Mouse (Mus musculus) lung, postnatal 36 days (tissue): ENCODE measurements around the gene Cacna2d2.
A peak's percentile ranks its signal among the peaks of the same experiment; 100 is the strongest.

Experiments
- DNase-seq: peaks from one replicate; pipeline ENCODE4 v3.0.0; 2022; ENCODE audit warnings: mixed read lengths

Cacna2d2 gene

DNA sequence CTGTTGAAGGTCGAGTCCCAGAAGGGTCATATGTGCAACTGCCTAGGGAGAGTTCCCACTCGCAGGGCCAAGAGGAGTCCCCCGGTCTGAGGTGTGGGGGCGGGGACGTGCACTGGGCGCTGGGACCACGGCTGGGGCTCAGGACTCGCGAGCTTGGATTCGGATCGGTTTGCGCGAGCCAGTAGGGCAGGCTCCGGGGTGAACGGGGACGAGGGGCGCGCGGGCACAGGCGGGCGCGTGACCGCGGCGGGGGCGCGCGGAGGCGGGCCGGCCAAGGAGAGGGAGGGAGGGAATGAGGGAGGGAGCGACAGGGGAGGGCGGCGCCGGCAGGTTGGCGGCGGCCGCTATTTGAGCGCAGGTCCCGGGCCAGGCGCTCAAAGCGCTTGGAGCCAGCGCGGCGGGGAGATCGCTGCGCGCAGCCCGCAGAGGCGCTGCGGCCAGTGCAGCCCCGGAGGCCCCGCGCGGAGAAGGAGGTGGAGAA, at the start of gene Cacna2d2:
TSS of gene Cacna2d2 (plus strand) at position 122 of the 481 bp plus-strand sequence.
- peak; percentile 6 for DNase-seq

DNA sequence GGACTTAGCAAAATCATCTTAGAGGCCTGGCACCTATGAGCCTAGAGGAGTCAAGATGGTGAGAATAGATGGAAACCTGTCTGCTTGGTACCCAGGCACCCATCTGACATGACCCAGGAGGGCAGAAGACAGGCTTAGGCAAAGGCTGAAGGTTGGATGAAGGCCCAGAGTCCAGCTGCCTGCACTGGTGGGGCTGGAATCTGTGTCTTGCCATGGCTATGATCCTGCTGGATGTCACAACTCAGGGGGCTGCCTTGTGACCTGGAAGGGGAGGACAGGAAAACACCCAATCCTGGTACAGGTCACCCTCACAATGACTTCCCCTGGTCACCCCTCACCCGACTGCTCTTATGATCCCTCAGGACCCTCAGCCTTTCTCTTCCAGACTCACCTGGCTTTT, 44.6 kb upstream of the Cacna2d2 start:
- no peak for DNase-seq

DNA sequence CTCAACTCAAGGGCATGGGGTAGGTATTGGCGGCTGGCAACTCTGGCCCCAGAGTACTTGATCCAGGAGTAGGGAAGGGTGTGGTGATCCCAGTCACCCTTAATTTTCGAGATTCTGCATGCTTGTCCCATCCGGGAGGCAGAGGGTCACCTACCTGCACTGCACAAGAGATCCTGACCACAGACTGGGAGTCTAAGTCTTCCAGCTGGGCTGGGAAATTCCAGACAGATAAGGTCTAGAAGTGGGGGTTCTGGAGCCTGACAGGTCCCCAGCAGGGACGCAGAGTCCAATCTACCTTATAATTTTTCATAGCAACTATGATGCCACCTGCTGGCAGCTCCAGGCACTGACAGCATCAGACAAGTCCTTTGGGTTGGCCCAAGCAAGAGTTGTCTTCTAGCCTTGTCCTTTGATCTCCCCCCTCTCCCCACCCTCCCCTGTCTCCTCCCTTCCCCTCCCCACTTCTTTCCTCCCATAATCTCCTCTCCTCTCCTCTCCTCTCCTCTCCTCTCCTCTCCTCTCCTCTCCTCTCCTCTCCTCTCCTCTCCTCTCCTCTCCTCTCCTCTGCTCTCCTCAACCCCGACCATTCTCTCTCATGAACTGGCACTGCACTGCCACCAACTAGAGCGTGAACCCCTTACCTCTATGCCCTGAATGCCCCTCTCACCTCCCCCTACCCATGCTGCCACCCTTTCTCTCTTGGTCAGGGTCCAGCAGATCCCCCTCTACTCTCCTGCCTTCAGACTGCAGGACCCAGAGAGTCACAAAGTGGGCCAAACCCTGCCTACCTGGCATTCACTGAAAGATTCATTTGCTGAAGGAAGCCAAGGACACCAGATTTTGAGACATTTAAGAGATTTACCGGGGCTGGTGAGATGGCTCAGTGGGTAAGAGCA, 43.3 kb upstream of the Cacna2d2 start:
- DNase-seq = peak; percentile 85

- DNase-seq = peak; percentile 82
These were observed 41.8 kb upstream of the Cacna2d2 start for GRCm38 (mm10) chr9:107357651-107358050.

GRCm38 (mm10) chr9:107360989-107361388, 38.4 kb upstream of the Cacna2d2 start:
- DNase-seq = no peak

DNA sequence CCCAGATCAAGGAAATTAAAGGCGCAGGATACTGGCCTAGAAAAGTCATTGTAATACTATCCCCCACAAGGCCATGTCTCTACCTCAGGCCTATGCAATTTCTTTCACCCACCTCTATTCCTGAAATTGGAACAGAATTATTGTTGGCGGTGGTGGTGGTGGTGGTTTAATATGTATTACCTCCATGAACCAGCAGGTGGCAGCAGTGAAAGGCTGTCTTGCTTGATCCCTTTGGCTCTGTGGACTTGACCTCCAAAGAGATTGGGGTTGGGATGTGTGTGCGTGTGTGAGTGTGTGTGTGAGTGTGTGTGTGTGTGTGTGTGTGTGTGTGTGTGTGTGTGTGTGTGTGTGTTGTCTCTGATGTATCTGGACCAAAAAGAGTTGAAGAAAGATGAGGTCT, 32.8 kb upstream of the Cacna2d2 start:
- DNase-seq = peak; percentile 75

DNA sequence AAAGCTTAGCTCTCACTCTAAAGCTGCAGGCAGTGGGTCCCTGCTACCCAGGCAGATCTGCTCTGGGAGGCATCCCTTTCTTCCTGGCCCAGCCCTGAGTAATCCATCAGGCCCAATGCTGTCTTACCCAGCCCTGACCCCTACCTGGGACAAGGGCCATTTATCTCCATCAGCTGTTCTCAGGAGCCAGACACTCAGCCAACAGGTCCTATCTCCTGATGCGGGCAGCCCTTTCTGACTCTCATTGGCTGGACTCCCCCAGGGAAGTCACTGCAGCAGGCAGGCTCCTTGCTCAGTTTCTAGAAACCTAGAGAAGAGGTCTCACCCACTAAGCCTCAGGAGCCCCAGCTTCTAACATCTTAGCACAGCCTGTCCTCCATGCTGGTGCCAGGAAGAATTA, 31.1 kb upstream of the Cacna2d2 start:
- DNase-seq = no peak

- no peak for DNase-seq
These were observed 29.9 kb upstream of the Cacna2d2 start for GRCm38 (mm10) chr9:107369270-107370105.

GRCm38 (mm10) chr9:107370106-107370463, 29.3 kb upstream of the Cacna2d2 start:
- no peak for DNase-seq

DNA sequence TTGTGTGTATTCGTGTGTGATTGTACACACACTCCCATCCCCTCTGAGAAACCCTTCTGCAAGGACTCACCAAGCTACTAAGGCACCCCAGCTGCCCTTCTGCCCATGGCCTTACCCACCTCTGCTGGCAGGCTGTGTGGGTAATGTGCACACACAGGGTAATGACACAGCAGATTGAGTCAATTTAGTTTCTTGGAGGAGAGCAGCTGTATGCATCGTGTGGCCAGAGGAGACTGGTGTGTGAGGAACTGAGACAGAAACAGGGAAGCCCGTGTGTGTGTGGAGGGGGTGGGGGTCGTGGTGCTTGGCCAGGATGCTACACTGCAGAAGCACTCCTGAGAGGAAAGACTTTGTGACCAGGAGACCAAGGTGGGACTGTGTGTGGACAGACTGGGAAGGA, 27.0 kb upstream of the Cacna2d2 start:
- DNase-seq = no peak

DNA sequence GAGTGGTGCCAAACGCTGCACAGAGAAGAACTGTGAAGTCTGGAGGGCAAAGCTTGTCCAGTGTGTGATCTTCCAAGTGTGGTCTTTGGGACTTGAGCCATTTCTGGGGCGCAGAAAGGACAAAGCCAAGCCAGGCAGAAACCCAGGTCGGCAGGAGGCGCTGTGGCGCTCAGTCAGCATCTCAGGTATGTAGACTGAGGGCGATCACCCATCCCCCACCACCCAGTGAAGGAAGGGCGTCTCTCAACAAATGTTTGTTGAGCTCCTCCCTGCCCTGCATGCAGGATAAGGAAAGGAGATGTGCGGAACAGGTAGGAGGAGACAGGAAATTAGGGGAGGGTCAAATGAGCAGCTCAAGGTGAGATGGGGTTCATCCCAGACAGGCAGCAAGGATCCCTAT, 24.8 kb upstream of the Cacna2d2 start:
- peak; percentile 25 for DNase-seq

- DNase-seq = no peak
These were observed 24.0 kb upstream of the Cacna2d2 start for GRCm38 (mm10) chr9:107375451-107375850.

- DNase-seq = no peak
These were observed 21.4 kb upstream of the Cacna2d2 start for GRCm38 (mm10) chr9:107377961-107378512.

- DNase-seq = peak; percentile 10
These were observed 17.7 kb upstream of the Cacna2d2 start for GRCm38 (mm10) chr9:107381723-107382122.

DNA sequence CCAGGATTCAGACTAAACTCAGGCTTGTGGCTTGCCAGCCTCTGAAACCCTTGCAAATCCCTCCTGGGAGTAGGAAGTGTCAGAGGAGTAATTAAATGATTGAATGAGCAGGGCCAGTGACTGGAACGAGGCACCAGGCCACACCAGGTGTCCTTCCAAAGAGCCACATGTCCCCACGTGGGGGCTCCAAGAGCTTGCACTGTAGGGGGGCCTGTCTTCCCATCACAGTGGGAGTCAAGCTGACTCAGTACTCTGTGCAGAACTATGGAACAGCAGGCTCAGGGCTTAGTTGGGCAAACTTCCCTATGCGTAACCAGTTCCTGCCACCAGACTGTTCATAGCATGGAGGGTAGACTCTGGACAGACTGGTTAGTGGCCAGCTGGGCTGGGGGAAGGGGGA, 15.0 kb upstream of the Cacna2d2 start:
- no peak for DNase-seq

DNA sequence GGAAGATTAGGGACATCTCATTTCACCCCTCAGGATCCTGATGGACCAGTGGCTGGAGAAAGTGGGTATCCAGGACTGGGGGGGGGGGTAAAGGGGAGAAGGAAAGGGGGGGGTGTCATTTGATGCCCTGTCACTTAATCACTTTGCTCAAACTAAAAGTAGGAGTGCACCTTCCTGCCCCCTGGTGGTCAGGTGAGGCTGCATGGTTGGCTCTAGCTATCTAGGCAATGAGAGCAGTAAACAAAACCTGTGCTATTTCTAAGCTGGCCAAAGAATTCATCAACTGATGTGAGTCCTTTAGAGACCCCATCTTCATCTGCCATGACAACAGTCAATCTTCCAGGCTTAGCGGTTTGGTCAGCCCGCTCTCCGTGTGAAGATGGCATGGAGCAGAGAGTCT, 12.7 kb upstream of the Cacna2d2 start:
- DNase-seq = peak; percentile 67

- DNase-seq = no peak
These were observed 11.7 kb upstream of the Cacna2d2 start for GRCm38 (mm10) chr9:107387708-107388107.

- no peak for DNase-seq
These were observed 11.1 kb upstream of the Cacna2d2 start for GRCm38 (mm10) chr9:107388263-107388662.

DNA sequence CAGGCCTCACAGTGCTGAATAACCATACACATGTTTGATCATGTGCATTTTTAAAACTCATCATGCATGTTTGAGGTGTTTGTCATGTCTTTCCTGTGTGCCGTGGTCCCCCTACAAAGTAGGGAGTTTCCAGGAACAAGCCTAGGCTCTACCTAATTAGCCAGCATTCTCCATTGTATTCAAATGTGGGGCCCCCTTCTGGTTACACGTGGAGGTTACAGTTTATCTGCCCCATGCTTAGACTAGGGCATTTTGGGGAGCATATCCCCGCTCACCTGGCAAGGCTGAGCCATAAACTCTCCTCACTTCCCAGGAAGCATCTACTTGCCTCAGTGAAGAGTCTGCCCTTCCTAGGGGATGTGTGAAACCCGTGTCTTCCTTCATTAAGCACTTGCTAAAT, 3.0 kb upstream of the Cacna2d2 start:
- DNase-seq = no peak

DNA sequence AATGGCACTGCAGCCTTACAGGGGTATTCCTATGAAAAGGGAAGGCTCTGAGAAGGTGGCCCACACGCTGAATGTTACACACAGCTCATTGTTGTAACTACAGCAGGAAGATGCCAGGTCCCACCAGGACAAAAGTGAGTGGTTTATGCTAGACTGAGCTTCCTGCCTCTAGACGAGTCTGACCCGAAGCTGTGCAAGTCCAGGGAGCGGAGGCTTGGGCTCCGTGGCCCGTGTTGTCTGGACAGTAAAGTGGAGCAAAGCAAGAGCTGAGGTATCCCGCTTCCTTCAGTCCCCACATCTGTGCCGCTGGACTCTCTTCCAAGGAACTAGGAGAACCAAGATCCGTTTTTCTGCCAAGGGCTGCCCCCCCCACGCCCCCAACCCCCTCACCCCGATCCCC, 444 bp upstream of the Cacna2d2 start:
- no peak for DNase-seq

GRCm38 (mm10) chr9:107400060-107400511, 674 bp downstream of the Cacna2d2 start:
- no peak for DNase-seq

DNA sequence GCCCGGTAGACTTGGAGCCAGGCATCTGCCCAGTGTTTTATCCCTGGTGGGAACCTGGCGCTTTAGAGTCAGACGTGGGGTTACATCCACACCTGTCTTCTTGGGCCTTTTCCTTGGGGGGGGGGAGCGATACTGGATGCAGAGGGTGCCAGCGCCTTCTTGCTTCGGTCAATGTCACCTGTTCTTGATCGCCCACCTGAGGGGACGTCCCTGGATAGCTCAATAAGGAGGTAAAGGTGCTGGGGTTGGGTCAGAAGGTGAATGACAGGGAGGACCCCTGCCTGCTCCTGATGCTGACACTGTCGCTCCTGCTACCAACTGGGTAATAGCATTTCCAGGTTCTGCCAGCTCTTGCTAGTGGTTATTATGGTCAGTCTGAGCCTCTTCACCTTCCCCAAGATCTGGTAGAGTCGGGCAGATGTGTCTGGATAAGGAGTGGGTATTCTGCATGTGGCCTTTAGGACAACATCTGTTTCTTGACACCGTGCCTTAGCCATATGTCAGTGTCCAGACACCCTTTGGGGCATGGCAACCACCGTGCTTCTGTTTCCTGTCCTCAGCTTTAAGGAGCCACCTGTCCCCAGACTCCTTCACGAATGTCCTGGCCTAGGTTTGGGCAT, 1.4 kb downstream of the Cacna2d2 start:
- no peak for DNase-seq

DNA sequence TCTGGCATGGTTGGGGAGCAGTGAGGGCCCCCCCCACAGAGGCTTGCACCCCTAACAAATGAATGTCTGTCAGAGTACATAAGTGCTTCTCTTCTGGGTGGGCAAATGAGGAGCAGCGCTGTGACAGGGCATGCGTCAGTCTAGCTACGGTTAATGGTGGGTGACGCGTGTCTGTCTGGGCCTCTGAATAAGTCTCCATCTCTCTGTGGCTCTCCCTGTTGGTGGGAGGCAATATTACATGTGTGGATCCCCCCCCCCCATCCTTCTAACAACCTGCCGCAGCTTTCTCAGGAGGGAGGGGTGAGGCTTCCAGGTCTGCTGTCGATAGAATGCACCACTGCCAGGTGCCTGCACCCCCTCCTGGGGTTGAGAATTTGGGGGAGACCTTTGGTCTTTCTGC, 3.7 kb downstream of the Cacna2d2 start:
- DNase-seq = no peak
